Comparison of ENCODE assay signal across 9 mouse cellular contexts in the genomic region with DNA sequence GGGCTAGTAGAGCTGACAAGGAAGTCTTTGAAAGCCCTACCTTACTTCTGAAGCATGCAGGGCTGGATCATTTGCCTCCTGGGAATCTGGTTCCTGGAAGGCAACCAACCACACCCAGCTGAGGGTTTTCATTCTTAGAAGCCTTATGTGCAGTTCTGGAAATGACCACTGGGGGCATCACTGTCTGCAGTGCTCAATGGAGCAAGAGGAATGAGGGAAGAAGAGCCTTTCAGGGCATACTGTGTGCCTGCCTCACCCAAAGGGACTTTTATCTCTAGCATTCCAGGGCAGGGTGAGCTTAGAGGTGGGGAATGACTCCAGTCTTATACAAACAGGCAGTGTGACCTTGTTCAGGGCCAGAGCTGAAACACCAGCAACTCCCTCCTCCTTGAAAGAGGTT. TPM values are rescaled to one million over a fixed set of nuclear protein-coding genes. Genes with fewer than 3 reads are reported as not detected.
DNase-seq lines count a peak whose midpoint lies in the region; ATAC-seq and TF ChIP-seq lines count a peak whose summit lies in the region.
"Had no signal": no experiment of that assay in that cellular context is flagged by ENCODE, and none has a peak within 500 bp of the region (broad histone marks: within the 10 kb centered on the region; RNA-seq: fewer than 3 reads in every experiment).

No protein-coding gene starts in this region.

- no peaks in the 10 kb centered on the region for H3K36me3 ChIP-seq in heart, embryonic 12.5 days
- H3K36me3 ChIP-seq in G1E (replicated peaks) = no peaks in the 10 kb centered on the region
- H3K36me3 ChIP-seq in stomach, embryonic 14.5 days (ENCODE audit: control insufficient read depth, insufficient read depth, low read length) = no peaks in the 10 kb centered on the region

- no peaks in the 10 kb centered on the region for H3K9me3 ChIP-seq in heart, embryonic 12.5 days (replicated peaks)
- no peaks in the 10 kb centered on the region for H3K9me3 ChIP-seq in G1E (replicated peaks)
- H3K9me3 ChIP-seq in stomach, embryonic 14.5 days (ENCODE audit: control insufficient read depth, low read depth, low read length) = no peaks in the 10 kb centered on the region

- no peak for ATAC-seq in heart, embryonic 12.5 days (ENCODE audit: insufficient number of reproducible peaks, low FRiP score)
- ATAC-seq in G1E (ENCODE audit: extremely low read depth, insufficient number of reproducible peaks, low FRiP score, poor library complexity, severe bottlenecking) = no peak
- peak; percentile 69 for ATAC-seq in megakaryocyte progenitor cell, adult 5-6 weeks (replicated peaks; ENCODE audit: poor library complexity)
- 0 out of 2 replicates have a peak, but pooled peaks have one; percentile 37 for ATAC-seq in stomach, embryonic 14.5 days (ENCODE audit: insufficient number of reproducible peaks, insufficient read depth, low FRiP score, low read depth)

- peak; percentile 57 to 85 for DNase-seq in heart, adult 18-20 months
- DNase-seq in G1E (ENCODE audit: low spot score) = peak; percentile 20
- peak; percentile 66 to 69 for DNase-seq in cerebellum, adult 18-20 months
- DNase-seq in gastrocnemius, postnatal 14 days = peak; percentile 66
- peak in 1 of 2 experiments; percentile 73 for DNase-seq in layer of hippocampus, adult 2 months (ENCODE audit: low spot score in 2 of 2)

- no peak overlapping the region for H3K4me3 ChIP-seq in heart, embryonic 12.5 days
- no peak overlapping the region for H3K4me3 ChIP-seq in G1E (ENCODE audit: low read depth, low read length)
- no peak overlapping the region for H3K4me3 ChIP-seq in layer of hippocampus, adult 2 months
- no peak overlapping the region for H3K4me3 ChIP-seq in stomach, embryonic 14.5 days (ENCODE audit: low read depth, low read length)

- H3K4me2 ChIP-seq in heart, embryonic 12.5 days = no peak overlapping the region
- no peak overlapping the region for H3K4me2 ChIP-seq in stomach, embryonic 14.5 days (replicated peaks; ENCODE audit: low read depth, low read length)

- no peaks in the 10 kb centered on the region for H3K4me1 ChIP-seq in heart, embryonic 12.5 days (replicated peaks)
- no peaks in the 10 kb centered on the region for H3K4me1 ChIP-seq in G1E (ENCODE audit: insufficient read depth, low read depth, low read length)
- no peaks in the 10 kb centered on the region for H3K4me1 ChIP-seq in stomach, embryonic 14.5 days (ENCODE audit: control insufficient read depth, insufficient read depth, low read length)

- no peak overlapping the region for H3K9ac ChIP-seq in heart, embryonic 12.5 days
- no peak overlapping the region for H3K9ac ChIP-seq in stomach, embryonic 14.5 days (replicated peaks; ENCODE audit: low read depth, low read length)

- no peak overlapping the region for H3K27ac ChIP-seq in heart, embryonic 12.5 days (ENCODE audit: poor library complexity, severe bottlenecking)
- no peak overlapping the region for H3K27ac ChIP-seq in layer of hippocampus, adult 2 months
- no peak overlapping the region for H3K27ac ChIP-seq in stomach, embryonic 14.5 days (ENCODE audit: low read length)

- 0 out of 2 replicates have a peak, but pooled peaks cover 6% of the 10 kb centered on the region for H3K27me3 ChIP-seq in heart, embryonic 12.5 days (replicated peaks)
- peaks cover 8% of the 10 kb centered on the region; the same call in 1 of the 2 replicates for H3K27me3 ChIP-seq in G1E (ENCODE audit: insufficient read depth, low read length)
- H3K27me3 ChIP-seq in stomach, embryonic 14.5 days (ENCODE audit: control insufficient read depth, insufficient read depth, low read length) = no peaks in the 10 kb centered on the region

- TF ChIP-seq CTCF in G1E (IDR thresholded peaks at IDR 0.05; ENCODE audit: low read depth, low read length) = peak; percentile 85
- TF ChIP-seq CTCF in layer of hippocampus, adult 2 months (conservative IDR thresholded peaks at IDR 0.05) = peak; percentile 91

- intact Hi-C loops in gastrocnemius, postnatal 14 days (cut with DNase I; ENCODE audit: low total_unique reads) = loop anchor here (10.0 kb wide), 1 partner anchor 60 kb away; no protein-coding TSS in a partner anchor

RNA-seq across cellular contexts. Expression of gene Obp2a, which starts 5.2 kb away (rescaled TPM):
- total RNA-seq in heart, adult 18-20 months (2021) = not detected
- not detected in 2 replicates for polyA plus RNA-seq in heart, embryonic 12.5 days (2016; fragmentation: Nextera tagmentation; extraction: Ambion mirVana)
- total RNA-seq in G1E (2014; fragmentation: Nextera tagmentation) (not detected in 2 replicates), G1E (2017) (not detected in 2 replicates)
- not detected in 2 replicates for polyA plus RNA-seq in G1E (2012)
- total RNA-seq in gastrocnemius, postnatal 14 days (2021) = not detected
- total RNA-seq in layer of hippocampus, adult 2 months (2021) = not detected
- not detected in 2 replicates for total RNA-seq in megakaryocyte progenitor cell, adult 5-6 weeks (2015)
- not detected in 2 replicates for total RNA-seq in megakaryocyte progenitor cell, adult 5-6 weeks (2017)
- not detected in 2 replicates for polyA plus RNA-seq in stomach, embryonic 14.5 days (2014; fragmentation: Nextera tagmentation; extraction: Ambion mirVana)
- polyA plus RNA-seq: lung, embryonic 16.5 days had no signal

RNA-seq across cellular contexts. Expression of gene Bmyc, which starts 11.9 kb away (rescaled TPM):
- total RNA-seq in heart, adult 18-20 months (2021) = 10 to 100 TPM; 16.9 to 18.3 TPM
- polyA plus RNA-seq in heart, embryonic 12.5 days (2016; fragmentation: Nextera tagmentation; extraction: Ambion mirVana) = 57.5 and 58.9 TPM in 2 replicates
- not detected in 2 replicates for total RNA-seq in G1E (2014; fragmentation: Nextera tagmentation)
- total RNA-seq in G1E (2017) = not detected in 2 replicates
- not detected in 2 replicates for polyA plus RNA-seq in G1E (2012)
- total RNA-seq in gastrocnemius, postnatal 14 days (2021) = 10 to 100 TPM; 10.9 to 15.5 TPM
- total RNA-seq in layer of hippocampus, adult 2 months (2021) = 10 to 100 TPM; 83.7 to 88.9 TPM
- 16.0 and 19.1 TPM in 2 replicates for total RNA-seq in megakaryocyte progenitor cell, adult 5-6 weeks (2015)
- total RNA-seq in megakaryocyte progenitor cell, adult 5-6 weeks (2017) = 6.5 and 8.6 TPM in 2 replicates
- polyA plus RNA-seq in stomach, embryonic 14.5 days (2014; fragmentation: Nextera tagmentation; extraction: Ambion mirVana) = 72.0 and 74.9 TPM in 2 replicates

RNA-seq across cellular contexts. Expression of gene Lcn10, which starts 12.1 kb away (rescaled TPM):
- not detected for total RNA-seq in heart, adult 18-20 months (2021)
- polyA plus RNA-seq in heart, embryonic 12.5 days (2016; fragmentation: Nextera tagmentation; extraction: Ambion mirVana) = not detected in 2 replicates
- total RNA-seq in G1E (2014; fragmentation: Nextera tagmentation) = not detected in 2 replicates
- total RNA-seq in G1E (2017) = 0.17 TPM in 1 of 2 replicates, not detected in the other
- polyA plus RNA-seq in G1E (2012) = not detected in 2 replicates
- total RNA-seq in gastrocnemius, postnatal 14 days (2021) = not detected
- total RNA-seq in layer of hippocampus, adult 2 months (2021) = not detected
- total RNA-seq in megakaryocyte progenitor cell, adult 5-6 weeks (2015) = not detected in 2 replicates
- total RNA-seq in megakaryocyte progenitor cell, adult 5-6 weeks (2017) = not detected in 2 replicates
- not detected in 2 replicates for polyA plus RNA-seq in stomach, embryonic 14.5 days (2014; fragmentation: Nextera tagmentation; extraction: Ambion mirVana)
- polyA plus RNA-seq: lung, embryonic 16.5 days had no signal

RNA-seq across cellular contexts. Expression of gene Lcn6, which starts 18.0 kb away (rescaled TPM):
- not detected for total RNA-seq in heart, adult 18-20 months (2021)
- polyA plus RNA-seq in heart, embryonic 12.5 days (2016; fragmentation: Nextera tagmentation; extraction: Ambion mirVana) = not detected in 2 replicates
- not detected in 2 replicates for total RNA-seq in G1E (2014; fragmentation: Nextera tagmentation)
- not detected in 2 replicates for total RNA-seq in G1E (2017)
- polyA plus RNA-seq in G1E (2012) = not detected in 2 replicates
- not detected for total RNA-seq in gastrocnemius, postnatal 14 days (2021)
- total RNA-seq in layer of hippocampus, adult 2 months (2021) = not detected
- not detected in 2 replicates for total RNA-seq in megakaryocyte progenitor cell, adult 5-6 weeks (2015)
- not detected in 2 replicates for total RNA-seq in megakaryocyte progenitor cell, adult 5-6 weeks (2017)
- not detected in 2 replicates for polyA plus RNA-seq in stomach, embryonic 14.5 days (2014; fragmentation: Nextera tagmentation; extraction: Ambion mirVana)
- polyA plus RNA-seq: lung, embryonic 16.5 days had no signal

RNA-seq across cellular contexts. Expression of gene Lcn5, which starts 36.9 kb away (rescaled TPM):
- not detected for total RNA-seq in heart, adult 18-20 months (2021)
- polyA plus RNA-seq in heart, embryonic 12.5 days (2016; fragmentation: Nextera tagmentation; extraction: Ambion mirVana) = not detected in 2 replicates
- total RNA-seq in G1E (2014; fragmentation: Nextera tagmentation) (not detected in 2 replicates), G1E (2017) (not detected in 2 replicates)
- not detected in 2 replicates for polyA plus RNA-seq in G1E (2012)
- total RNA-seq in gastrocnemius, postnatal 14 days (2021) = not detected
- total RNA-seq in layer of hippocampus, adult 2 months (2021) = not detected
- not detected in 2 replicates for total RNA-seq in megakaryocyte progenitor cell, adult 5-6 weeks (2015)
- total RNA-seq in megakaryocyte progenitor cell, adult 5-6 weeks (2017) = not detected in 2 replicates
- not detected in 2 replicates for polyA plus RNA-seq in stomach, embryonic 14.5 days (2014; fragmentation: Nextera tagmentation; extraction: Ambion mirVana)
- polyA plus RNA-seq: lung, embryonic 16.5 days had no signal

Comparison
In these comparisons a context has a peak if more than half of its experiments do, and no peak if none do; other contexts are left out.
1. ATAC-seq: peak in megakaryocyte progenitor cell, adult 5-6 weeks (single experiment) and stomach, embryonic 14.5 days (single experiment); none in heart, embryonic 12.5 days (single experiment) and G1E (single experiment).
2. RNA of gene Bmyc, which starts 11.9 kb away (total RNA-seq): 83.7 to 88.9 TPM in layer of hippocampus, adult 2 months, 16.9 to 18.3 TPM in heart, adult 18-20 months, 6.5 to 19.1 TPM in megakaryocyte progenitor cell, adult 5-6 weeks and 10.9 to 15.5 TPM in gastrocnemius, postnatal 14 days; not detected in G1E; every median in the first group is over 4 times any median in the second.